Mouse (Mus musculus): ENCODE measurements around the gene Nacad. TPM values are rescaled to one million over a fixed set of nuclear protein-coding genes. Genes with fewer than 3 reads are reported as not detected.
A peak's percentile ranks its signal among the peaks of the same experiment; 100 is the strongest.

Gene Nacad
- polyA plus RNA-seq, 1 experiment, result 0.96 TPM

GRCm38 (mm10) chr11:6585748-6586147, 20.1 kb downstream of the Nacad start:
- Histone ChIP-seq H3K79me2 (ENCODE audit: control insufficient read depth, insufficient read depth) (peaks cover 25% of the 10 kb centered on the region), H3K27me3 (ENCODE audit: control insufficient read depth, insufficient read depth, insufficient read length) (no peaks in the 10 kb centered on the region), H3ac (ENCODE audit: control insufficient read depth, insufficient read length, low read depth) (no peak overlapping the region), H3K4me3 (ENCODE audit: insufficient read depth, poor library complexity, severe bottlenecking) (no peak overlapping the region), H3K36me3 (ENCODE audit: control insufficient read depth, insufficient read depth) (peaks cover 73% of the 10 kb centered on the region), H3K79me3 (ENCODE audit: low read depth) (peaks cover 6% of the 10 kb centered on the region)
- TF ChIP-seq FOSL1 (IDR thresholded peaks at IDR 0.05; ENCODE audit: insufficient read depth, low read length, poor library complexity, severe bottlenecking) (no peak), MYOD1 (IDR thresholded peaks at IDR 0.05; ENCODE audit: control insufficient read depth, insufficient read length, low read depth) (no peak), USF1 (IDR thresholded peaks at IDR 0.05; ENCODE audit: low read depth) (no peak), CTCF (IDR thresholded peaks at IDR 0.05; ENCODE audit: control insufficient read depth, insufficient read depth, insufficient read length) (no peak), MYOG (IDR thresholded peaks at IDR 0.05; ENCODE audit: control insufficient read depth, extremely low read depth, insufficient read length) (no peak), CEBPB (IDR thresholded peaks at IDR 0.05; ENCODE audit: low read depth) (no peak), MAX (IDR thresholded peaks at IDR 0.05) (no peak)

GRCm38 (mm10) chr11:6581560-6581959, 24.3 kb downstream of the Nacad start:
- TF ChIP-seq MYOG (IDR thresholded peaks at IDR 0.05; ENCODE audit: control insufficient read depth, extremely low read depth, insufficient read length) (no peak), USF1 (IDR thresholded peaks at IDR 0.05; ENCODE audit: low read depth) (no peak), MYOD1 (IDR thresholded peaks at IDR 0.05; ENCODE audit: control insufficient read depth, insufficient read length, low read depth) (peak; percentile 27), FOSL1 (IDR thresholded peaks at IDR 0.05; ENCODE audit: insufficient read depth, low read length, poor library complexity, severe bottlenecking) (no peak)
- peaks cover 47% of the 10 kb centered on the region for H3K79me2 ChIP-seq (ENCODE audit: control insufficient read depth, insufficient read depth)
- peaks cover 59% of the 10 kb centered on the region for H3K36me3 ChIP-seq (ENCODE audit: control insufficient read depth, insufficient read depth)

GRCm38 (mm10) chr11:6580065-6580750, 25.6 kb downstream of the Nacad start:
- TF ChIP-seq CEBPB (IDR thresholded peaks at IDR 0.05; ENCODE audit: low read depth) (peak; percentile 64), MYOG (IDR thresholded peaks at IDR 0.05; ENCODE audit: control insufficient read depth, extremely low read depth, insufficient read length) (no peak)

More at GRCm38 (mm10) chr11:6581560-6581959, 24.3 kb downstream of the Nacad start:
- Histone ChIP-seq H3ac (ENCODE audit: control insufficient read depth, insufficient read length, low read depth) (no peak overlapping the region), H3K4me3 (ENCODE audit: insufficient read depth, poor library complexity, severe bottlenecking) (no peak overlapping the region), H3K27me3 (ENCODE audit: control insufficient read depth, insufficient read depth, insufficient read length) (no peaks in the 10 kb centered on the region), H3K79me3 (ENCODE audit: low read depth) (peaks cover 13% of the 10 kb centered on the region)

GRCm38 (mm10) chr11:6579361-6579760, 26.5 kb downstream of the Nacad start:
- Histone ChIP-seq H3K79me3 (ENCODE audit: low read depth) (peaks cover 13% of the 10 kb centered on the region), H3K27me3 (ENCODE audit: control insufficient read depth, insufficient read depth, insufficient read length) (no peaks in the 10 kb centered on the region), H3ac (ENCODE audit: control insufficient read depth, insufficient read length, low read depth) (no peak overlapping the region), H3K4me3 (ENCODE audit: insufficient read depth, poor library complexity, severe bottlenecking) (no peak overlapping the region), H3K79me2 (ENCODE audit: control insufficient read depth, insufficient read depth) (peaks cover 57% of the 10 kb centered on the region), H3K36me3 (ENCODE audit: control insufficient read depth, insufficient read depth) (peaks cover 47% of the 10 kb centered on the region)
- no peak for TF ChIP-seq CEBPB (IDR thresholded peaks at IDR 0.05; ENCODE audit: low read depth)
- no peak for TF ChIP-seq MAX (IDR thresholded peaks at IDR 0.05)
- no peak for TF ChIP-seq CTCF (IDR thresholded peaks at IDR 0.05; ENCODE audit: control insufficient read depth, insufficient read depth, insufficient read length)
- TF ChIP-seq USF1 (IDR thresholded peaks at IDR 0.05; ENCODE audit: low read depth), result no peak
- no peak for TF ChIP-seq FOSL1 (IDR thresholded peaks at IDR 0.05; ENCODE audit: insufficient read depth, low read length, poor library complexity, severe bottlenecking)
- TF ChIP-seq MYOD1 (IDR thresholded peaks at IDR 0.05; ENCODE audit: control insufficient read depth, insufficient read length, low read depth), result no peak

More at GRCm38 (mm10) chr11:6580065-6580750, 25.6 kb downstream of the Nacad start:
- Histone ChIP-seq H3K36me3 (ENCODE audit: control insufficient read depth, insufficient read depth) (peaks cover 56% of the 10 kb centered on the region), H3ac (ENCODE audit: control insufficient read depth, insufficient read length, low read depth) (no peak overlapping the region), H3K4me3 (ENCODE audit: insufficient read depth, poor library complexity, severe bottlenecking) (no peak overlapping the region), H3K79me3 (ENCODE audit: low read depth) (peaks cover 13% of the 10 kb centered on the region), H3K79me2 (ENCODE audit: control insufficient read depth, insufficient read depth) (peaks cover 57% of the 10 kb centered on the region), H3K27me3 (ENCODE audit: control insufficient read depth, insufficient read depth, insufficient read length) (no peaks in the 10 kb centered on the region)

GRCm38 (mm10) chr11:6576151-6576550, 29.7 kb downstream of the Nacad start:
- peaks cover 46% of the 10 kb centered on the region for H3K36me3 ChIP-seq (ENCODE audit: control insufficient read depth, insufficient read depth)
- TF ChIP-seq USF1 (IDR thresholded peaks at IDR 0.05; ENCODE audit: low read depth) (no peak), MYOG (IDR thresholded peaks at IDR 0.05; ENCODE audit: control insufficient read depth, extremely low read depth, insufficient read length) (no peak), FOSL1 (IDR thresholded peaks at IDR 0.05; ENCODE audit: insufficient read depth, low read length, poor library complexity, severe bottlenecking) (no peak), MAX (IDR thresholded peaks at IDR 0.05) (no peak), CEBPB (IDR thresholded peaks at IDR 0.05; ENCODE audit: low read depth) (no peak), MYOD1 (IDR thresholded peaks at IDR 0.05; ENCODE audit: control insufficient read depth, insufficient read length, low read depth) (no peak), CTCF (IDR thresholded peaks at IDR 0.05; ENCODE audit: control insufficient read depth, insufficient read depth, insufficient read length) (no peak)
- H3K79me3 ChIP-seq (ENCODE audit: low read depth), result peaks cover 7% of the 10 kb centered on the region
- H3K79me2 ChIP-seq (ENCODE audit: control insufficient read depth, insufficient read depth), result peaks cover 45% of the 10 kb centered on the region
- H3K27me3 ChIP-seq (ENCODE audit: control insufficient read depth, insufficient read depth, insufficient read length), result no peaks in the 10 kb centered on the region
- H3K4me3 ChIP-seq (ENCODE audit: insufficient read depth, poor library complexity, severe bottlenecking), result no peak overlapping the region
- no peak overlapping the region for H3ac ChIP-seq (ENCODE audit: control insufficient read depth, insufficient read length, low read depth)

GRCm38 (mm10) chr11:6569410-6569777, 36.5 kb downstream of the Nacad start:
- Histone ChIP-seq H3K36me3 (ENCODE audit: control insufficient read depth, insufficient read depth) (peaks cover 43% of the 10 kb centered on the region), H3K4me3 (ENCODE audit: insufficient read depth, poor library complexity, severe bottlenecking) (no peak overlapping the region), H3K27me3 (ENCODE audit: control insufficient read depth, insufficient read depth, insufficient read length) (no peaks in the 10 kb centered on the region), H3K79me2 (ENCODE audit: control insufficient read depth, insufficient read depth) (peaks cover 60% of the 10 kb centered on the region), H3ac (ENCODE audit: control insufficient read depth, insufficient read length, low read depth) (no peak overlapping the region), H3K79me3 (ENCODE audit: low read depth) (peaks cover 10% of the 10 kb centered on the region)
- TF ChIP-seq CEBPB (IDR thresholded peaks at IDR 0.05; ENCODE audit: low read depth) (no peak), MYOD1 (IDR thresholded peaks at IDR 0.05; ENCODE audit: control insufficient read depth, insufficient read length, low read depth) (no peak), MYOG (IDR thresholded peaks at IDR 0.05; ENCODE audit: control insufficient read depth, extremely low read depth, insufficient read length) (no peak), USF1 (IDR thresholded peaks at IDR 0.05; ENCODE audit: low read depth) (no peak), MAX (IDR thresholded peaks at IDR 0.05) (no peak), FOSL1 (IDR thresholded peaks at IDR 0.05; ENCODE audit: insufficient read depth, low read length, poor library complexity, severe bottlenecking) (no peak), CTCF (IDR thresholded peaks at IDR 0.05; ENCODE audit: control insufficient read depth, insufficient read depth, insufficient read length) (no peak)
